Mouse (Mus musculus) olfactory bulb, adult 2 months (tissue): ENCODE measurements around the gene Prkar2b.

Experiments used
- CTCF ChIP-seq: fragments of 200-500 bp; IDR thresholded peaks from 2 replicates; pipeline ENCODE4 v1.5.1; 2012; ENCODE audit warnings: low read depth, mild to moderate bottlenecking, low read length, moderate library complexity; ENCODE audit not compliant: insufficient read depth
- POLR2A ChIP-seq: fragments of 200-500 bp; IDR thresholded peaks from 2 replicates; pipeline ENCODE4 v1.6.1; 2012; ENCODE audit warnings: mild to moderate bottlenecking, low read depth, low read length, moderate library complexity; ENCODE audit not compliant: insufficient read depth

GRCm38 (mm10) chr12:32087339-32087738 is 26.2 kb upstream of the Prkar2b start:
- no peak for TF ChIP-seq CTCF
- TF ChIP-seq POLR2A, result no peak
